Mouse (Mus musculus) kidney, postnatal 4 days (tissue): Measurements from ENCODE around the gene Shq1.

Source experiments
- DNase-seq, 2 experiments: peaks; one replicate each; pipeline ENCODE4 v3.0.0; 2021; ENCODE audit warnings: mixed read lengths in 2 of 2

Shq1 gene

DNA sequence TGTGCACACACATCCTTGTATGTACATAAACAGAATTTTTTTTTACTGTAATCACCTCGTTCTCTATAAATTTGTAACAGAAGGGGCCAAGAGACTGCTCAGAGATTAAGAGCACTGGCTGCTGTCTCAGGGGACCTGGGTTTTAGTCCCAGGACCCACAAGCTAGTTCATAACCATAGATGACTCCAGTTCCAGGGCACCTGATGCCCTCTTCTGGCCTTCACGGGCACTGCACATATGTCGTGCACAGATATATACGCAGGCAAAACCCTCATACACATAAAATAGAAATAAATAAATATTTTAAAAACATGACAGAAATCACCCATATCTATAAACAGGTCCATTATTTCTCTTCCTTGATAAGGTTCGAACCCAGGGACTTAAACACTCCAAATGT, 143.0 kb downstream of the Shq1 start:
- peak; percentile 31 to 43 for DNase-seq

DNA sequence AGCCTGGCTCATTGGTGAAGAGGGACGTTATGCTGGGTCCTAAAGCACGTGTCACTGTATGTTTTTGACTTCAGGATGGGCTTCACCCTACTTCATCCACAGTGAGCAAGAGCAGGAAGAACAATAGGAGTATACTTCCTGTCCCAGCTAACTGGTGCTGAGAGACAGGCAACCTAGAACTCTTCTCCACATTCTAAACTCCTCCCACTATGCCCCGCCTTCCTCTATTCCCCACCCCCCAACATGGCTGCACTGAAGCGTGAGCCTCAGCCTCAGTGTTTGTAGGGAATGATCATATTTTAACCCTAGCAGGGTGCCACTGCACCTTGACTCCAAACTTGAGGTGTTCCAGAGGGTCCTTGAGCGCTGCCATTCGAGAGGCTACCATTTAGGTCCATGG, 143.8 kb downstream of the Shq1 start:
- DNase-seq, result no peak

DNA sequence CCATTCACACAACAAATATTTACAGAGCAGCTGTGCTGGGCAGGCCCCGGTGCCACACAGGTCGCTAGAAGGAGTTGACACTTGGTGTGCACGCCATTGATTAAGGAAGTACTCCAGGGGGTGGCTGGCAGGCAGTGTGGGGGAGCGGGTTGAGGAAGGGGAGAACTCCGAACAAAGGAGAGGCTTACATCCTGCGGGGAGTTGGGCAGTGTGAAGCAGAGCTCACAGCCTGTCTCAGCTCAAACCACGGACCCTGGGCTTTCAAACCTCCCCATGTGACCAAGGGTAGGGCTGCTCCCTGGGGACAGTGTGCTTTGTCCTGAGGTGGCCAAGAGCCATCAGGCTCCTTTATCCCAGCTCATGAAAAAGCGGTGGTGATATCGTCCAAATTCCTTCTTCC, 144.9 kb downstream of the Shq1 start:
- peak; percentile 16 to 27 for DNase-seq

DNA sequence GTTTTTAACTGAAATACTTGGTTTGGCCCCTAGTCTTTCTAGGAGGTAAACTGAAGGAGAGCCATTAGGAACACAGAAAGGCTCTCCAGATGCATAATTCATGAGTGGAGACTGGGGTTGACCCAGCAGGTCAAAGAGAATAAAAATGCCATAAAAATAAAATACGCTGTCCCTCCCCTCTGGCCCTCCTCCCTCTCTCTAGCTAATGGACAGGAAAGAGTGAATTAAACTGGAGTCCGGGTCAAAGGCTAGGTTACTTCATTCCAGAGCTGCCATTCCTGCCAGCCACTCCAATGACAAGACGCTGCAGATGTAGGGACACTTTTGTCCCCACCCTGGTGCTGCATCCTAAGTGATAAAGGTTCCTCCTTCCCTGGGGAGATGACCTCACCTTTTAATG, 145.5 kb downstream of the Shq1 start:
- DNase-seq, result peak; percentile 27 to 48

DNA sequence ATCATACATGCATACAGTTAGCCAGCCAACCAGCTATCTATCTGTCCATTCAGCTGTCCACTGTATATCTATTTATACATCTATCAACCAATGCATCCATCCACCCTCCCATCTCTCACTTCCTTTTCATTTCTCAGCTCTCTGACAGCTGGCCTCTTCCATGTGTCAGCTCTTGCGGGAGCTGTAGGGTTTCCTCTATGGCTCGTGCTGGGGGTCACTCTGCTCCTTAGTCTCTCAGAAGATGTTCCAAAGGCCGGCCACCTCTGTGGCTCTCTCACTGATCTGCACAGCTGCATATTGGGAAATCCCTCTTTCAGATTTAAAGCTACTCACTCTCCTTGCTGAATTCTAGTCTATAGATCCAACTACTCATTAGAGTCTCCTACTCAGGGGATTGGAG, 148.5 kb downstream of the Shq1 start:
- DNase-seq, result no peak

DNA sequence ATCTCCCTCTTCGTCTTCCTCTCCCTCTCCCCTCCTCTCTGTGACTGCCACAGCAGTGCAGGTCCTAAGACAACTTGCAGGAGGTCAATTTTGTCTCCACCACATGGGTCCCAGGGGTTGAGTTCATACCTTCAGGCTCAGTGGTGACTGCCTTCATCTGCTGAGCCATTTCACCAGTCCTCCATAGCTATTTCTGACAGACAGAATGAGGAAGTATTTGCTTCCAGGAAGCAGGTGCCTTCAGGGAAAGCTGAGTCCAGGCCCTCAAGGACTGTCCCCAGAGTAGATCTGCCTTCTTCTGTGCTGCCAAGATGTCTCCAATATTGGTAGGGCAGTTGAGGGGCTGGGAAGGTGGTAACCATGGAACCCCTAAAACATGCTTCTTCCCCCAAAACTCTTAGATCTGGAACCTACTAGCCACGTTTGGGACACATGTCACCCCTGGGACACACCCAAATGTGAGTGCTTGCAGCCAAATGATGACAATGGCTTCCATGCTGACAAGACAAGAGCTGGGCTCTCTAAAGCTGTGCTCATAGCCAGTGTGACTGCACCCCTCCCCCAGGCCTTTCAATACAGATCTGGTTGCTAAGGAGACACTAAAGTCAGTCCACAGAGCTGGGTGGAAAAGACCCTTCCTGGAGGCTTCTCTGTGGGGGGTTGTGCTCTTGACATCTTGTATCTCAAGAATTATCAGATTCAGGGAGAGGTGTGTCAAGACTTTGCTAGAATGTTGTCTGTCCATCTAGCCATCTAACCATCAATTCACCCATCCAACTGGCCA, 149.2 kb downstream of the Shq1 start:
- DNase-seq, result no peak

DNA sequence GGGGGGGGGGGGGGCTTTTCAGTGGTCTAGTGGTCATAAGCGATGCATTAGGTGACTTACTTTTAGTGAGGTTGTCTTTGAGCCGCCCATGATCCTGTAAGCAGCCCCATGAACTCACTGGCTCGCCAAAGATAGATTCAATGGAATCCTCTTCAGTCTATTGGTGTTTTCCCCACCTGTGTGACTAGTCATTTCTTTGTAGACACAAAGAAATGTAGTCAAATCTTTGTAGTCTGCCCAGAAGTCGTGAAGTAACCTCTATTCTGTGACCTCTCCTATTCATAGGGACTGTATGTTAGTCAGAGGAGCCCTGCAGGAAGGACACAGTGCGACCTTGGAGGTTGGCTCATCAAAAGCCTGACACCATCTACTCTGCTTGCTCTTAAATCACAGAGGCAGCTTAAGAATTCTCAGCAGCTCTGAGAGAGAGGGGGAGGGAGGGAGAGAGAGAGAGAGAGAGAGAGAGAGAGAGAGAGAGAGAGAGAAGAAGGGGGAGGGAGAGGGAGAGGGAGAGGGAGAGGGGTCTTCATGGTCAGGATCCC, 150.3 kb downstream of the Shq1 start:
- DNase-seq, result no peak

DNA sequence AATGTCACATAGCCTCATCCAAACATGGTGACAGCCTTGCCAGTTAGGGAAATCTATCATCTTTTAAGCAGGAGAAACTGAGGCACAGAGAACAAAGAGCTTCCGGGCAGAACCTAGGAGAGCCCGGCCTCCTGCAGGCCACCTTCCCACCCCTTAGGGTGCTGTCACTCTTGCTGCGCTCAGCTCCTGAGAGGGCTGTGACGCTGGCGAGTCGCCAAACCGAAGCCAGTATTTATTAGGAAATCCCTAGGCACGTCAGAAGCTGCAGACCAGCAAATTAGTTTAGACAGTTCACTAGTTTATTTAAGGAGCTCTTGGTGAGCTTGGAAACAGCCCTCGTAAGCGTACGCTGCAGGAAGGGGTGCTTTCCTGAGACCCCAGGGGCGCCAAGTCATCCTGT, 151.1 kb downstream of the Shq1 start:
- peak; percentile 68 to 75 for DNase-seq
